Comparison of ENCODE assay signal across 8 mouse cellular contexts in the genomic region with DNA sequence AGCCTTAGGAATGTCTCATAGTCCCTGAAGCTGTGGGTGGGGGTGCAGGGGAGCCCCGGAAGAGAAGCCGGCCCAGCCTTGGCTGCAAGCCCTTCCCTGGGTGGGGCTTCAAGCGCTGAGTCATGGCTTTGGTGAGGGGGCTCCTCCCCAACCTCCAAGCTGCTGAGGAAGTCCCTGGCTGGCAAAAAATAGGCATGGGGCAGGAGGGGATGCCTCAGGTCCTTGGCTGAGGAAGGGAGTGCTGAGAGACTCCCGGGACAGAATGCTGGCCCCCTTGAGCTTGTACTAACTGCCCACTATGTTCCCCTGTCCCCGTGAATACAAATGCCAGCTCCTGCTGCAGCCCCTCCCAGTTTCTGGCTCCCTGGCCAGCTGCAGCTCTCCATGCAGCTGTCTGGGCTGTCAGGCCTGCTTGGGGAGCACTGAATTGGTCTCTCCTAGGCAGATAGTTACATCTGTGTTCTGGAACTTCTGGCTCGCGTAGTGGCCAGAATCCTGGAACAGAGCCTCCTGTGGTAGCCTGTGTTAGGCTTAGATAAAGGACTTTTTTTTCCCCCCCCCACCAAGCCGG. TPM values are rescaled to one million over a fixed set of nuclear protein-coding genes. Genes with fewer than 3 reads are reported as not detected.
A peak's percentile ranks its signal among the peaks of the same experiment; 100 is the strongest.
DNase-seq lines count a peak whose midpoint lies in the region; ATAC-seq lines count a peak whose summit lies in the region.

No protein-coding gene starts in this region.

- peak; percentile 17 for ATAC-seq in frontal cortex, adult (ENCODE audit: low TSS enrichment)

- peak overlapping the region; percentile 78 for H3K27ac ChIP-seq in brown adipose tissue, adult 24 weeks (replicated peaks; ENCODE audit: low read depth, low read length)

- H3K4me1 ChIP-seq in brown adipose tissue, adult 24 weeks (ENCODE audit: control insufficient read depth, insufficient read depth, insufficient read length, low read length) = peaks cover 32% of the 10 kb centered on the region

- peak; percentile 74 for DNase-seq in MN1 (ENCODE audit: low spot score)
- peak; percentile 74 for DNase-seq in heart, postnatal 4 days
- DNase-seq in layer of hippocampus, postnatal 14 days (ENCODE audit: low spot score in 2 of 2) = peak; percentile 74 to 78
- peak; percentile 82 for DNase-seq in lung, postnatal 14 days
- peak; percentile 82 for DNase-seq in right cerebral cortex, postnatal 25 days
- DNase-seq in embryo, embryonic 11 days = no peak

- peak overlapping the region; percentile 94 for H3K4me3 ChIP-seq in brown adipose tissue, adult 24 weeks (ENCODE audit: insufficient read depth, low read depth, low read length)

RNA-seq across cellular contexts. Expression of a gene that starts 2.8 kb away (rescaled TPM):
- polyA plus RNA-seq in brown adipose tissue, adult 24 weeks (2012; ENCODE audit: insufficient read depth, insufficient read length, missing spikeins) = 2.9 and 5.2 TPM in 2 replicates
- 10 to 100 TPM; 16.9 to 21.4 TPM for total RNA-seq in heart, postnatal 4 days (2021)
- 100 to 1,000 TPM; 143 to 160 TPM for total RNA-seq in layer of hippocampus, postnatal 14 days (2021)

RNA-seq across cellular contexts. Expression of a gene that starts 2.8 kb away (rescaled TPM):
- 5.7 and 7.8 TPM in 2 replicates for polyA plus RNA-seq in brown adipose tissue, adult 24 weeks (2012; ENCODE audit: insufficient read depth, insufficient read length, missing spikeins)
- total RNA-seq in heart, postnatal 4 days (2021) = 10 to 100 TPM; 18.3 to 23.1 TPM
- 10 to 100 TPM; 61.3 to 65.4 TPM for total RNA-seq in layer of hippocampus, postnatal 14 days (2021)

RNA-seq across cellular contexts. Expression of a gene that starts 25.1 kb away (rescaled TPM):
- polyA plus RNA-seq in brown adipose tissue, adult 24 weeks (2012; ENCODE audit: insufficient read depth, insufficient read length, missing spikeins) = 12.9 and 15.1 TPM in 2 replicates
- total RNA-seq in heart, postnatal 4 days (2021) = 10 to 100 TPM; 16.0 to 19.2 TPM
- 10 to 100 TPM; 29.4 to 33.0 TPM for total RNA-seq in layer of hippocampus, postnatal 14 days (2021)

RNA-seq across cellular contexts. Expression of a gene that starts 25.2 kb away (rescaled TPM):
- polyA plus RNA-seq in brown adipose tissue, adult 24 weeks (2012; ENCODE audit: insufficient read depth, insufficient read length, missing spikeins) = 6.0 and 11.5 TPM in 2 replicates
- total RNA-seq in heart, postnatal 4 days (2021) = 10 to 100 TPM in 1 of 2 experiments, 1 to 10 TPM in 1; 6.6 to 11.2 TPM
- 10 to 100 TPM; 29.5 to 31.2 TPM for total RNA-seq in layer of hippocampus, postnatal 14 days (2021)

RNA-seq across cellular contexts. Expression of a gene that starts 31.2 kb away (rescaled TPM):
- not detected in 2 replicates for polyA plus RNA-seq in brown adipose tissue, adult 24 weeks (2012; ENCODE audit: insufficient read depth, insufficient read length, missing spikeins)
- total RNA-seq in heart, postnatal 4 days (2021) = under 1 TPM; 0.14 to 0.20 TPM
- total RNA-seq in layer of hippocampus, postnatal 14 days (2021) = under 1 TPM; 0.25 to 0.29 TPM

Comparison
In these comparisons a context has a peak if more than half of its experiments do, and no peak if none do; other contexts are left out.
1. RNA of a gene that starts 2.8 kb away (total RNA-seq): 143 to 160 TPM in layer of hippocampus, postnatal 14 days; 16.9 to 21.4 TPM in heart, postnatal 4 days; every median in the first group is over 4 times any median in the second.